Mouse (Mus musculus): ENCODE data around the gene Galnt5. TPM values are rescaled to one million over a fixed set of nuclear protein-coding genes. Genes with fewer than 3 reads are reported as not detected.

Gene Galnt5
- polyA plus RNA-seq, 1 experiment: not detected

GRCm38 (mm10) chr2:58029404-58029803 is 31.7 kb downstream of the Galnt5 start:
- TF ChIP-seq CTCF (IDR thresholded peaks at IDR 0.05; ENCODE audit: insufficient read depth, low read depth, low read length): no peak
- TF ChIP-seq POLR2A (IDR thresholded peaks at IDR 0.05; ENCODE audit: insufficient read depth, low read depth, low read length): no peak
- 14% methylated on average over 7 of the region's 7 CpGs for WGBS

GRCm38 (mm10) chr2:58031431-58031830 is 33.7 kb downstream of the Galnt5 start:
- 70% methylated on average over 3 of the region's 3 CpGs for WGBS
- no peak for TF ChIP-seq POLR2A (IDR thresholded peaks at IDR 0.05; ENCODE audit: insufficient read depth, low read depth, low read length)
- no peak for TF ChIP-seq CTCF (IDR thresholded peaks at IDR 0.05; ENCODE audit: insufficient read depth, low read depth, low read length)
- H3K4me3 ChIP-seq (ENCODE audit: insufficient read depth, low read depth, low read length): no peak overlapping the region
- no peaks in the 10 kb centered on the region for H3K4me1 ChIP-seq (ENCODE audit: control insufficient read depth, insufficient read depth, low read length)
- no peak overlapping the region for H3K27ac ChIP-seq (ENCODE audit: insufficient read depth, low read depth, low read length)

More at GRCm38 (mm10) chr2:58029404-58029803, 31.7 kb downstream of the Galnt5 start:
- Histone ChIP-seq H3K4me3 (ENCODE audit: insufficient read depth, low read depth, low read length) (no peak overlapping the region), H3K4me1 (ENCODE audit: control insufficient read depth, insufficient read depth, low read length) (no peaks in the 10 kb centered on the region), H3K27ac (ENCODE audit: insufficient read depth, low read depth, low read length) (no peak overlapping the region)

- H3K4me3 ChIP-seq (ENCODE audit: insufficient read depth, low read depth, low read length): no peak overlapping the region
- H3K27ac ChIP-seq (ENCODE audit: insufficient read depth, low read depth, low read length): no peak overlapping the region
- 90% methylated on average over 4 of the region's 4 CpGs for WGBS
- TF ChIP-seq CTCF (IDR thresholded peaks at IDR 0.05; ENCODE audit: insufficient read depth, low read depth, low read length) (no peak), POLR2A (IDR thresholded peaks at IDR 0.05; ENCODE audit: insufficient read depth, low read depth, low read length) (no peak)
- no peaks in the 10 kb centered on the region for H3K4me1 ChIP-seq (ENCODE audit: control insufficient read depth, insufficient read depth, low read length)
These were observed 38.0 kb downstream of the Galnt5 start for GRCm38 (mm10) chr2:58035635-58036034.

- WGBS: 95% methylated on average over 2 of the region's 2 CpGs
- no peak for TF ChIP-seq POLR2A (IDR thresholded peaks at IDR 0.05; ENCODE audit: insufficient read depth, low read depth, low read length)
- TF ChIP-seq CTCF (IDR thresholded peaks at IDR 0.05; ENCODE audit: insufficient read depth, low read depth, low read length): no peak
- Histone ChIP-seq H3K27ac (ENCODE audit: insufficient read depth, low read depth, low read length) (no peak overlapping the region), H3K4me3 (ENCODE audit: insufficient read depth, low read depth, low read length) (no peak overlapping the region), H3K4me1 (ENCODE audit: control insufficient read depth, insufficient read depth, low read length) (no peaks in the 10 kb centered on the region)
These were observed 39.2 kb downstream of the Galnt5 start for GRCm38 (mm10) chr2:58036926-58037325.

- no peak overlapping the region for H3K27ac ChIP-seq (ENCODE audit: insufficient read depth, low read depth, low read length)
- H3K4me1 ChIP-seq (ENCODE audit: control insufficient read depth, insufficient read depth, low read length): no peaks in the 10 kb centered on the region
- WGBS: 44% methylated on average over 7 of the region's 7 CpGs
- H3K4me3 ChIP-seq (ENCODE audit: insufficient read depth, low read depth, low read length): no peak overlapping the region
- TF ChIP-seq POLR2A (IDR thresholded peaks at IDR 0.05; ENCODE audit: insufficient read depth, low read depth, low read length) (no peak), CTCF (IDR thresholded peaks at IDR 0.05; ENCODE audit: insufficient read depth, low read depth, low read length) (no peak)
These were observed 44.2 kb downstream of the Galnt5 start for GRCm38 (mm10) chr2:58041867-58042266.

GRCm38 (mm10) chr2:58052821-58053581 is 55.3 kb downstream of the Galnt5 start, which contains the start of gene Ermn:
TSS of gene Ermn (minus strand) at chr2:58052864.
- 46% methylated on average over 7 of the region's 7 CpGs for WGBS
- H3K4me1 ChIP-seq (ENCODE audit: control insufficient read depth, insufficient read depth, low read length): no peaks in the 10 kb centered on the region
- H3K27ac ChIP-seq (ENCODE audit: insufficient read depth, low read depth, low read length): no peak within 1 kb of the TSS
- TF ChIP-seq POLR2A (IDR thresholded peaks at IDR 0.05; ENCODE audit: insufficient read depth, low read depth, low read length) (no peak), CTCF (IDR thresholded peaks at IDR 0.05; ENCODE audit: insufficient read depth, low read depth, low read length) (no peak)
- no peak within 1 kb of the TSS for H3K4me3 ChIP-seq (ENCODE audit: insufficient read depth, low read depth, low read length)

GRCm38 (mm10) chr2:58055383-58055782 is 57.7 kb downstream of the Galnt5 start:
- Histone ChIP-seq H3K4me1 (ENCODE audit: control insufficient read depth, insufficient read depth, low read length) (no peaks in the 10 kb centered on the region), H3K27ac (ENCODE audit: insufficient read depth, low read depth, low read length) (no peak overlapping the region), H3K4me3 (ENCODE audit: insufficient read depth, low read depth, low read length) (no peak overlapping the region)
- TF ChIP-seq POLR2A (IDR thresholded peaks at IDR 0.05; ENCODE audit: insufficient read depth, low read depth, low read length): no peak
- no peak for TF ChIP-seq CTCF (IDR thresholded peaks at IDR 0.05; ENCODE audit: insufficient read depth, low read depth, low read length)

- H3K4me1 ChIP-seq (ENCODE audit: control insufficient read depth, insufficient read depth, low read length): no peaks in the 10 kb centered on the region
These were observed 82.2 kb downstream of the Galnt5 start for GRCm38 (mm10) chr2:58079849-58080248.

GRCm38 (mm10) chr2:58086420-58086819 is 88.7 kb downstream of the Galnt5 start:
- no peak for TF ChIP-seq POLR2A (IDR thresholded peaks at IDR 0.05; ENCODE audit: insufficient read depth, low read depth, low read length)
- no peak for TF ChIP-seq CTCF (IDR thresholded peaks at IDR 0.05; ENCODE audit: insufficient read depth, low read depth, low read length)
- Histone ChIP-seq H3K4me1 (ENCODE audit: control insufficient read depth, insufficient read depth, low read length) (no peaks in the 10 kb centered on the region), H3K4me3 (ENCODE audit: insufficient read depth, low read depth, low read length) (no peak overlapping the region), H3K27ac (ENCODE audit: insufficient read depth, low read depth, low read length) (no peak overlapping the region)
- WGBS: 97% methylated on average over 1 of the region's 1 CpGs

More at GRCm38 (mm10) chr2:58079849-58080248, 82.2 kb downstream of the Galnt5 start:
- Histone ChIP-seq H3K4me3 (ENCODE audit: insufficient read depth, low read depth, low read length) (no peak overlapping the region), H3K27ac (ENCODE audit: insufficient read depth, low read depth, low read length) (no peak overlapping the region)
- TF ChIP-seq CTCF (IDR thresholded peaks at IDR 0.05; ENCODE audit: insufficient read depth, low read depth, low read length) (no peak), POLR2A (IDR thresholded peaks at IDR 0.05; ENCODE audit: insufficient read depth, low read depth, low read length) (no peak)
- 31% methylated on average over 1 of the region's 1 CpGs for WGBS
